Mouse (Mus musculus): ENCODE results near the gene Gm5737. TPM values are rescaled to one million over a fixed set of nuclear protein-coding genes. Genes with fewer than 3 reads are reported as not detected.

Gm5737 gene
- polyA plus RNA-seq, 1 experiment = not detected

DNA sequence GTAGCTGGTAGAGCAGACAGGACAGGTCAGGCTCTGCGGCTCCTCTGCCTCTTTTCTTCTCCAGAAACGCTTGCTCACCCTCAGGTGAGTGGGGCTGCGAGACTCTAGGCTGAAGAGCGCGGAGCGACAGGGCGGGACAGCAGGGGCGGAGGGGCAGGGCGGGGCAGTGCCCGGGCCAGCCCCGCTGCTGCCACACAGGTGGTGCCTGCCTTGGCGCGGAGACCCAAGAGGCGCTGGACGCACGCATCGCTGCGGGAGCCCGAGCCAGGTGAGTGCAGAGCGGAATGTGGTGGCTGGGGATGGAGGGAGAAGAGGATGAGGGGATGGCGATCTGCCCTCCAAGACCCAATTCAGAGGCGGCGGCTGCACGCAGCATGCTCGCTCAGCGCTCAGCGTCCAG, 2.5 kb upstream of the Gm5737 start:
- H3K27ac ChIP-seq (ENCODE audit: insufficient read depth, low read depth, low read length) = no peak overlapping the region
- 8% methylated on average over 27 of the region's 27 CpGs for WGBS
- no peaks in the 10 kb centered on the region for H3K36me3 ChIP-seq (ENCODE audit: control insufficient read depth, insufficient read depth, low read length)
- TF ChIP-seq CTCF (conservative IDR thresholded peaks at IDR 0.05; ENCODE audit: insufficient read depth, insufficient read length, low read depth, low read length) = no peak
- TF ChIP-seq POLR2A (IDR thresholded peaks at IDR 0.05; ENCODE audit: low read depth, low read length) = no peak
- H3K4me3 ChIP-seq (ENCODE audit: insufficient read depth, low read depth, low read length) = no peak overlapping the region
- no peak for DNase-seq
- H3K4me1 ChIP-seq (ENCODE audit: control insufficient read depth, insufficient read depth, low read length) = no peaks in the 10 kb centered on the region
- H3K27me3 ChIP-seq (replicated peaks; ENCODE audit: control insufficient read depth, insufficient read depth, low read length) = 0 out of 2 replicates have a peak, but pooled peaks cover 1% of the 10 kb centered on the region

DNA sequence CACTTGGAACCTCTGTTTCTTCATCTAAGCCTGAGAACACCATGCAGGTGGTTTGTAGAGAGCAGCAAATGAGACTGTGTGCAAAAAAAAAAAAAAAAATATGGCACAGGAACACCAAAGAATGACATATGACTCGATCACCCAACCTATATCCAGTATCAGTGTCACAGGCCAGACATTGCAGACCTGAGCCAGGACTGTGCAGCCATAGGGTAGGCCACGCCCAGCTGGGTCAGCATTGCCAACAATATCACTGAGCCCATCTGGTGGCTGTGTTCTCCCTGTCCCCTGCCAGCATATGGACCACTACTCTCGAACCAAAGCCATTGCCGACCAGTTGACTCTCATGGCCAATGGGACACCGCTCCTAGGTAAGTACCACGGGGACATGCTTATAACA, 5.4 kb downstream of the Gm5737 start:
- no peak overlapping the region for H3K4me3 ChIP-seq (ENCODE audit: insufficient read depth, low read depth, low read length)
- no peak for TF ChIP-seq CTCF (conservative IDR thresholded peaks at IDR 0.05; ENCODE audit: insufficient read depth, insufficient read length, low read depth, low read length)
- TF ChIP-seq POLR2A (IDR thresholded peaks at IDR 0.05; ENCODE audit: low read depth, low read length) = no peak
- no peak for DNase-seq
- H3K27me3 ChIP-seq (replicated peaks; ENCODE audit: control insufficient read depth, insufficient read depth, low read length) = no peaks in the 10 kb centered on the region
- no peaks in the 10 kb centered on the region for H3K4me1 ChIP-seq (ENCODE audit: control insufficient read depth, insufficient read depth, low read length)
- H3K27ac ChIP-seq (ENCODE audit: insufficient read depth, low read depth, low read length) = no peak overlapping the region
- 91% methylated on average over 6 of the region's 6 CpGs for WGBS
- no peaks in the 10 kb centered on the region for H3K36me3 ChIP-seq (ENCODE audit: control insufficient read depth, insufficient read depth, low read length)

DNA sequence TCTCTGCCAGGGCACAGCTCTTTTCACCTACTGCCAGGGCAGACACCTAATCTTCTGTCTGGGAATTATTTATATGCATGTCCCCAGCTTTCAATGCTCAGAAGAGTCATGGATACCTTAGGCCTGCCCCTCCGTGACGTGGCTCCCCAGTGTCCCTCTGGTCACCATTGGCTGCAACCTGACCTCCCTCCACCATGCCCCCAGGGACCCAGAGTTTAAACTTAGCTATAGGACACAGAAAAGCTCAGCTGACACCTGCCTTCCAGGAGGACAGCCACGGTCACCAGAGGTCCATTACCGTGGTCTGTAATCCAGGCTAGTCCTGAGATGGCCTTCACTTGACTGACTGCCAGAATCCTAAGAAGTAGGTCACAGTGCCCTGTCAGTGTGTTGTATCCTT, 7.2 kb downstream of the Gm5737 start:
- no peaks in the 10 kb centered on the region for H3K4me1 ChIP-seq (ENCODE audit: control insufficient read depth, insufficient read depth, low read length)
- no peaks in the 10 kb centered on the region for H3K36me3 ChIP-seq (ENCODE audit: control insufficient read depth, insufficient read depth, low read length)
- H3K4me3 ChIP-seq (ENCODE audit: insufficient read depth, low read depth, low read length) = no peak overlapping the region
- TF ChIP-seq CTCF (conservative IDR thresholded peaks at IDR 0.05; ENCODE audit: insufficient read depth, insufficient read length, low read depth, low read length) = no peak
- TF ChIP-seq POLR2A (IDR thresholded peaks at IDR 0.05; ENCODE audit: low read depth, low read length) = no peak
- no peaks in the 10 kb centered on the region for H3K27me3 ChIP-seq (replicated peaks; ENCODE audit: control insufficient read depth, insufficient read depth, low read length)
- no peak overlapping the region for H3K27ac ChIP-seq (ENCODE audit: insufficient read depth, low read depth, low read length)
- DNase-seq = no peak
- WGBS = 85% methylated on average over 4 of the region's 4 CpGs

- Histone ChIP-seq H3K27me3 (replicated peaks; ENCODE audit: control insufficient read depth, insufficient read depth, low read length) (no peaks in the 10 kb centered on the region), H3K36me3 (ENCODE audit: control insufficient read depth, insufficient read depth, low read length) (no peaks in the 10 kb centered on the region), H3K27ac (ENCODE audit: insufficient read depth, low read depth, low read length) (no peak overlapping the region), H3K4me1 (ENCODE audit: control insufficient read depth, insufficient read depth, low read length) (no peaks in the 10 kb centered on the region), H3K4me3 (ENCODE audit: insufficient read depth, low read depth, low read length) (no peak overlapping the region)
- peak; percentile 69 for DNase-seq
- WGBS = 23% methylated on average over 5 of the region's 5 CpGs
- TF ChIP-seq POLR2A (IDR thresholded peaks at IDR 0.05; ENCODE audit: low read depth, low read length) (no peak), CTCF (conservative IDR thresholded peaks at IDR 0.05; ENCODE audit: insufficient read depth, insufficient read length, low read depth, low read length) (peak; percentile 87)
Measured at GRCm38 (mm10) chr7:120823248-120823647, 11.1 kb downstream of the Gm5737 start.

DNA sequence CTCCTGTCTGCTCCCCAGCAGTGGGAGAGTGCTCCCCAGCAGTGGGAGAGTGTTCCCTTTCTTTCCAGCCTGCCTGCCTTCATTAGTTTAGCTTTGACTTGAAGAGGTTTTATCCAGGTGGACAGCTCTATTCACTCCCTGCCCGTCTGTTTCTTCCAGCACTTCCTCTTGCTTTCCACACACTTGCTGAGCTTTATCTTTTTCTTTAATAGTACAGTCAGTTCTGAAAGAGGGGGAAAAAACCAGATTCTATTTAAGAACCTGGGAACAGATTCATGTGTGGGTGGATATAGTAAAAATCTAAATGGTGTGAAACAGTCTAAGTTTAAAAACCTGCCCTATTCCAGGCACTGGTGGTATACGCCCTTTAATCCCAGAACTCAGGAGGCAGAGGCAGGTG, 12.9 kb downstream of the Gm5737 start:
- H3K4me1 ChIP-seq (ENCODE audit: control insufficient read depth, insufficient read depth, low read length) = no peaks in the 10 kb centered on the region
- no peaks in the 10 kb centered on the region for H3K27me3 ChIP-seq (replicated peaks; ENCODE audit: control insufficient read depth, insufficient read depth, low read length)
- no peak for TF ChIP-seq CTCF (conservative IDR thresholded peaks at IDR 0.05; ENCODE audit: insufficient read depth, insufficient read length, low read depth, low read length)
- TF ChIP-seq POLR2A (IDR thresholded peaks at IDR 0.05; ENCODE audit: low read depth, low read length) = no peak
- H3K4me3 ChIP-seq (ENCODE audit: insufficient read depth, low read depth, low read length) = no peak overlapping the region
- DNase-seq = no peak
- H3K27ac ChIP-seq (ENCODE audit: insufficient read depth, low read depth, low read length) = no peak overlapping the region
- 73% methylated on average over 2 of the region's 2 CpGs for WGBS
- H3K36me3 ChIP-seq (ENCODE audit: control insufficient read depth, insufficient read depth, low read length) = no peaks in the 10 kb centered on the region

DNA sequence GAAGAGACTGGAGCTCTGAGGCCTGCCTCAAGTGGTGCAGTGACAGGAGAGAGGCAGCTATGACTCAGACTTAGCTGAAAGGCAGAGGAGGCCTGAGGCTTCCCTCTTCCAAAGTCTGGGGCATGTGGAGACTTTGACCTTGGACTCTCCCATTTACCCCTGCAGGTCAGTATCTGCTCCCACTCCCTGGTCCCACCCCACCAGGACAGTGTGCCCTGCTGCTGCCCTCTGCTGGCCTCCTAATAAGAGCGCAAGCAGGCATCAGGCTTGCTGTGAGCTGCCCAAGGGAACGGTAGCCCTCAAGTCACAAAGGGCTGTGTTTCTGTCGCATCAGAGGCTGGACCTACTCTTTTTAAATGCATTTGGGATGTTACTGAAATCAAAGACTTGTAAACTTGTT, 14.2 kb downstream of the Gm5737 start:
- DNase-seq = peak; percentile 28
- peak; percentile 71 for TF ChIP-seq CTCF (conservative IDR thresholded peaks at IDR 0.05; ENCODE audit: insufficient read depth, insufficient read length, low read depth, low read length)
- no peak for TF ChIP-seq POLR2A (IDR thresholded peaks at IDR 0.05; ENCODE audit: low read depth, low read length)
- Histone ChIP-seq H3K27me3 (replicated peaks; ENCODE audit: control insufficient read depth, insufficient read depth, low read length) (no peaks in the 10 kb centered on the region), H3K36me3 (ENCODE audit: control insufficient read depth, insufficient read depth, low read length) (no peaks in the 10 kb centered on the region), H3K27ac (ENCODE audit: insufficient read depth, low read depth, low read length) (no peak overlapping the region), H3K4me1 (ENCODE audit: control insufficient read depth, insufficient read depth, low read length) (peaks cover 2% of the 10 kb centered on the region; the same call in 1 of the 2 replicates), H3K4me3 (ENCODE audit: insufficient read depth, low read depth, low read length) (no peak overlapping the region)
- 33% methylated on average over 3 of the region's 3 CpGs for WGBS

- peak; percentile 82 for DNase-seq
- peak; percentile 3 for TF ChIP-seq POLR2A (IDR thresholded peaks at IDR 0.05; ENCODE audit: low read depth, low read length)
- no peak for TF ChIP-seq CTCF (conservative IDR thresholded peaks at IDR 0.05; ENCODE audit: insufficient read depth, insufficient read length, low read depth, low read length)
- peaks cover 4% of the 10 kb centered on the region; the same call in 1 of the 2 replicates for H3K4me1 ChIP-seq (ENCODE audit: control insufficient read depth, insufficient read depth, low read length)
- H3K27ac ChIP-seq (ENCODE audit: insufficient read depth, low read depth, low read length) = peak overlapping the region; percentile 75
- H3K27me3 ChIP-seq (replicated peaks; ENCODE audit: control insufficient read depth, insufficient read depth, low read length) = no peaks in the 10 kb centered on the region
- no peaks in the 10 kb centered on the region for H3K36me3 ChIP-seq (ENCODE audit: control insufficient read depth, insufficient read depth, low read length)
- under 1% methylated on average over 46 of the region's 46 CpGs for WGBS
- peak overlapping the region; percentile 68 for H3K4me3 ChIP-seq (ENCODE audit: insufficient read depth, low read depth, low read length)
Measured at GRCm38 (mm10) chr7:120830431-120831381, 18.5 kb downstream of the Gm5737 start.
